Mouse (Mus musculus): Measurements from ENCODE around the gene Frmpd2. TPM values are rescaled to one million over a fixed set of nuclear protein-coding genes. Genes with fewer than 3 reads are reported as not detected.
"Not testable (repeated sequence)": the region's sequence is repeated elsewhere in the genome, so short reads cannot be mapped to it uniquely, and the experiment has no call there.

The Frmpd2 gene
- not detected in 2 replicates for polyA plus RNA-seq (2015; fragmentation: Nextera tagmentation; extraction: Ambion mirVana)

DNA sequence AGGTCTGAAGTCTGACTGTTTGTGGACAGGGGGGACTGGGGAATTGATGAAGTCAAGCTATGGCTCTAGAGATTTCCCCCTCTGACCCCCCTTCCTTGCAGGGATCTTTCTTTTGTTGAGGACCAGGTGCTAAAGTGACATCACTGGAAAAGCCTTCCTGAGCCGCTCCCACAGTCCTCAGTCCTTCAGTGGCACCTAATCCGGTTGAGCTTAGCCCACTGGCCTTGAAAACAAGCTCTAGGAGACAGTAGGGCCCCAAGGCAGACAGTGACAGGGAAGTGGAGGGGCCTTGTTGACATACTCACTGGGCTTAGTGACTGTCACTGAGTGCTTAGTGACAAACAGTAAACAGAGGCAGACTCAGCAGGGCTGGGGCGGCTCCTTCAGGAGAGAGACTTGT lies at the start of gene Frmpd2:
Frmpd2 (plus strand) TSS at position 366 of the 400 bp plus-strand sequence.
- Histone ChIP-seq H3K27ac (no peak within 1 kb of the TSS), H3K9ac (no peak within 1 kb of the TSS), H3K4me3 (no peak within 1 kb of the TSS), H3K4me2 (no peak within 1 kb of the TSS), H3K4me1 (no peaks in the 10 kb centered on the region), H3K36me3 (ENCODE audit: poor library complexity, severe bottlenecking) (no peaks in the 10 kb centered on the region), H3K9me3 (replicated peaks) (no peaks in the 10 kb centered on the region), H3K27me3 (no peaks in the 10 kb centered on the region)
- WGBS: 24% methylated on average over 3 of the region's 3 CpGs
- ATAC-seq: no peak

DNA sequence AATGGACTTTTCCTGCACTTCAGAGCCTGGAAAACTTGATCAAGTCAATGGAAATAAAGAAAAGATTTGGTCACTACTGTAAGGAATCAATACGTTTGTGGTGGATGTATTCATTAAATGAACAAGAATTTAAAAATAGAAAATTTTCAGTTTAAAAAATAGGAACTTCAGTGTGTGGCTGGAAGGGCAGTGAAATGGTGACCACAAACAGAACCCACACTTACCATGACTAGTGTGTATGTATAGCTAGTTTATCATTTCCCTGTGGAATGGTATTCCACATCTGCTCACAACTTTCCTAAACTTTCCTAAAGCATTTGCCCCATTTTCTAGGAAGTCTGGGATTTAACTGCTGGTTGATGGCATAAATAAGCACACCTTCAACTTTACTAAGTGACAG lies 48.5 kb upstream of the Frmpd2 start:
- H3K27me3 ChIP-seq: no peaks in the 10 kb centered on the region
- no peak overlapping the region for H3K4me3 ChIP-seq
- H3K4me2 ChIP-seq: no peak overlapping the region
- H3K27ac ChIP-seq: no peak overlapping the region
- no peak overlapping the region for H3K9ac ChIP-seq
- H3K9me3 ChIP-seq (replicated peaks): no peaks in the 10 kb centered on the region
- no peak for ATAC-seq
- WGBS: 94% methylated on average over 1 of the region's 1 CpGs
- H3K4me1 ChIP-seq: no peaks in the 10 kb centered on the region
- H3K36me3 ChIP-seq (ENCODE audit: poor library complexity, severe bottlenecking): no peaks in the 10 kb centered on the region

GRCm38 (mm10) chr14:33424124-33424523 lies 47.4 kb upstream of the Frmpd2 start:
- H3K9me3 ChIP-seq (replicated peaks): no peaks in the 10 kb centered on the region
- H3K27ac ChIP-seq: no peak overlapping the region
- no peaks in the 10 kb centered on the region for H3K36me3 ChIP-seq (ENCODE audit: poor library complexity, severe bottlenecking)
- no peaks in the 10 kb centered on the region for H3K27me3 ChIP-seq
- H3K9ac ChIP-seq: no peak overlapping the region
- H3K4me1 ChIP-seq: no peaks in the 10 kb centered on the region
- no peak overlapping the region for H3K4me2 ChIP-seq
- H3K4me3 ChIP-seq: no peak overlapping the region
- no peak for ATAC-seq

DNA sequence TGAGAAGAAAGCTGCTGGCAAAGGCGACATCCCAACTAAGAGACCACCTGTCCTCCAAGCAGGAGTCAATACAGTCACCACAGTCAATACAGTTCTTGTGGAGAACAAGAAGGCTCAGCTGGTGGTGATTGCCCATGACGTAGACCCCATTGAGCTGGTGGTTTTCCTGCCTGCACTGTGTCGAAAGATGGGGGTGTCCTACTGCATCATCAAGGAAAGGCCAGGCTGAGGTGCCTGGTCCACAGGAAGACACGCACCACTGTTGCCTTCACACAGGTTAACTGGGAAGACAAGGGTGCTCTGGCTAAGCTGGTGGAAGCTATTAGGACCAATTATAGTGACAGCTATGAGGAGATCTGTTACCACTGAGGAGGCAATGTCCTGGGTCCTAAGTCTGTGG lies 39.0 kb upstream of the Frmpd2 start:
- H3K36me3 ChIP-seq (ENCODE audit: poor library complexity, severe bottlenecking): peaks cover 12% of the 10 kb centered on the region
- H3K9ac ChIP-seq; H3K9me3 ChIP-seq (replicated peaks); H3K27me3 ChIP-seq; H3K4me2 ChIP-seq; H3K27ac ChIP-seq; H3K4me3 ChIP-seq; ATAC-seq; H3K4me1 ChIP-seq: not testable (repeated sequence)
- WGBS: 91% methylated on average over 4 of the region's 4 CpGs

DNA sequence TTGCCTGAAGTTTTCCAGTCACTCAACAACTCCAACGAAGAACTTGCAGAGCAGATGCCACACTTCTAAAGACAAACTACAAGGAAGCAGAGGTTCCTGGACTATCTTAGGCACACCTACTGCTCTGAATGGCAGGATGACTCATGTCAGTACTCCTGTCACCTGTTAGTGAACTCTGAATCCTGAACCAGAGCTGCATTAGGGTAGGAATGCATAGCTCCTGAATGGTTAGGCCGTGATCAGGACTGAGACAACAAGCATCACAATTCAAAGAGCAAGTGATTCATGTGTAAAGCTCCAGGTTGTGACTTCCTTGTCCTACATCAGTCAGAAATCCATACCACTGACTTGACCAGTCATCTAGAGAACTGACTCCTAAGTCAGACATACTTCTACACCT lies 27.7 kb upstream of the Frmpd2 start:
- no peak overlapping the region for H3K9ac ChIP-seq
- no peak overlapping the region for H3K4me3 ChIP-seq
- no peaks in the 10 kb centered on the region for H3K36me3 ChIP-seq (ENCODE audit: poor library complexity, severe bottlenecking)
- no peak for ATAC-seq
- no peak overlapping the region for H3K4me2 ChIP-seq
- 94% methylated on average over 2 of the region's 2 CpGs for WGBS
- no peaks in the 10 kb centered on the region for H3K9me3 ChIP-seq (replicated peaks)
- peaks cover 7% of the 10 kb centered on the region for H3K27me3 ChIP-seq
- H3K4me1 ChIP-seq: peaks cover 22% of the 10 kb centered on the region
- H3K27ac ChIP-seq: no peak overlapping the region

GRCm38 (mm10) chr14:33445962-33446361 lies 25.5 kb upstream of the Frmpd2 start:
- no peaks in the 10 kb centered on the region for H3K36me3 ChIP-seq (ENCODE audit: poor library complexity, severe bottlenecking)
- peaks cover 20% of the 10 kb centered on the region for H3K27me3 ChIP-seq
- no peaks in the 10 kb centered on the region for H3K9me3 ChIP-seq (replicated peaks)
- 40% methylated on average over 3 of the region's 3 CpGs for WGBS
- ATAC-seq: no peak
- H3K27ac ChIP-seq: no peak overlapping the region
- peak overlapping the region; percentile 63 for H3K4me2 ChIP-seq
- H3K4me3 ChIP-seq: peak overlapping the region; percentile 84
- peaks cover 22% of the 10 kb centered on the region for H3K4me1 ChIP-seq
- H3K9ac ChIP-seq: peak overlapping the region; percentile 93

GRCm38 (mm10) chr14:33446561-33447023 lies 24.9 kb upstream of the Frmpd2 start:
- Histone ChIP-seq H3K27ac (peak overlapping the region; percentile 90), H3K9ac (peak overlapping the region; percentile 93), H3K4me2 (peak overlapping the region; percentile 63), H3K4me3 (peak overlapping the region; percentile 84), H3K4me1 (peaks cover 21% of the 10 kb centered on the region), H3K27me3 (peaks cover 20% of the 10 kb centered on the region), H3K9me3 (replicated peaks) (no peaks in the 10 kb centered on the region), H3K36me3 (ENCODE audit: poor library complexity, severe bottlenecking) (no peaks in the 10 kb centered on the region)
- WGBS: under 1% methylated on average over 45 of the region's 72 CpGs
- peak; percentile 58 for ATAC-seq

- Histone ChIP-seq H3K9ac (peak within 1 kb of the TSS; percentile 93), H3K4me2 (peak within 1 kb of the TSS; percentile 63), H3K4me1 (peaks cover 18% of the 10 kb centered on the region), H3K4me3 (peak within 1 kb of the TSS; percentile 84), H3K27me3 (peaks cover 20% of the 10 kb centered on the region), H3K36me3 (ENCODE audit: poor library complexity, severe bottlenecking) (no peaks in the 10 kb centered on the region), H3K9me3 (replicated peaks) (no peaks in the 10 kb centered on the region), H3K27ac (peak within 1 kb of the TSS; percentile 90)
- WGBS: 0% methylated on average over 60 of the region's 70 CpGs
- peak; percentile 97 for ATAC-seq
Observed at GRCm38 (mm10) chr14:33447027-33447569, 24.4 kb upstream of the Frmpd2 start, which contains the start of gene Mapk8. Gene Mapk8 (minus strand): TSS chr14:33447158.

DNA sequence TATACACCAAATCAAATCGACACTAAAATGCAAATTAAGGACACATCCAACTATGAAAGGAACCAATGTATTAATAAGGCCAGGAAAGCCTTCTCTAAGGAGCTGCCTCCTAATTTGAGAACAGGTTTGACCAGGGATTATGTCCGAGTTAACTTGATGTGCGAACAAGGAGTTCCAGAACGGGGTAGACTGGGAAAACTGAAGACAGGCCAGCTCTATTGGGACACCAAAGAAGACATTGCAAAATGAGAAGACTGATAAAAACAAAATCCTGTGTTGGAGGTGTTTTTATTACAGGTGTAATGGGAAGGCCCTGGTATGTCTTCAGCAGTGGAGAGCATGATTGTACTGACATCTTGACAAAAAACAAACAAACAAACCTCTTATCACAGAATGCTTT lies 23.2 kb upstream of the Frmpd2 start:
- WGBS: 81% methylated on average over 4 of the region's 4 CpGs

DNA sequence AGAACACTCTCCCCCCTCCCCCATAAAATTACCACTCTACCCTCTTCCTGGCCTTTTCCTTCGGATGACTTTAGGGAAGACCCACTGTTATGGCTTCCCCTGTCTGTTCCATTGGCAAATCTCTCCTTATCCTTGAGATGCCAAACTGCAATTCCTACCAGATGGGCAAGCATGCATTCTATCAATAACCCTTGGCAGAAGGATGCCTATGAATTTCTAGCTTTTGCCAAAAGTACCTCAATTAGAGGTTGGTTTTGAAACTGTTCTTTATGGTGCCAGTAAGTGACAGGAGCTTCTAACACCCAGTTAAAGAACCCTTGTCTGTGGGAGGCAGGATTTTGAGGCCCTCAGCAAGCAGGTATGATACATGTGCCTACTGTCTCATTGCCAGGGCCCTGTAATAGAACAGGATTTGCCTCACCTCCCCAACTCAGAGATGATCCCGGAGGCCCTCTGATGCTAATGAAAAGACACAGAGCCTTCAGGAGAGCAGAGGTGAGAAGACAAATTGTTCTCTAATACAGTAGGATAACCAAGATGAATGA lies 22.1 kb upstream of the Frmpd2 start:
- peaks cover 11% of the 10 kb centered on the region for H3K4me1 ChIP-seq
- 74% methylated on average over 2 of the region's 2 CpGs for WGBS
- H3K36me3 ChIP-seq (ENCODE audit: poor library complexity, severe bottlenecking): no peaks in the 10 kb centered on the region
- no peak overlapping the region for H3K27ac ChIP-seq
- H3K4me3 ChIP-seq: no peak overlapping the region
- H3K27me3 ChIP-seq: peaks cover 20% of the 10 kb centered on the region
- H3K9me3 ChIP-seq (replicated peaks): no peaks in the 10 kb centered on the region
- ATAC-seq: no peak
- no peak overlapping the region for H3K9ac ChIP-seq
- H3K4me2 ChIP-seq: no peak overlapping the region

More for the DNA sequence above, 23.2 kb upstream of the Frmpd2 start:
- peaks cover 18% of the 10 kb centered on the region for H3K4me1 ChIP-seq
- no peaks in the 10 kb centered on the region for H3K36me3 ChIP-seq (ENCODE audit: poor library complexity, severe bottlenecking)
- H3K27me3 ChIP-seq: peaks cover 20% of the 10 kb centered on the region
- H3K9me3 ChIP-seq (replicated peaks): no peaks in the 10 kb centered on the region
- H3K9ac ChIP-seq: no peak overlapping the region
- ATAC-seq: no peak
- H3K4me3 ChIP-seq: no peak overlapping the region
- H3K27ac ChIP-seq: no peak overlapping the region
- H3K4me2 ChIP-seq: no peak overlapping the region

- Histone ChIP-seq H3K27me3 (peaks cover 20% of the 10 kb centered on the region), H3K4me3 (no peak overlapping the region), H3K4me1 (peaks cover 7% of the 10 kb centered on the region), H3K9ac (no peak overlapping the region), H3K36me3 (ENCODE audit: poor library complexity, severe bottlenecking) (no peaks in the 10 kb centered on the region), H3K9me3 (replicated peaks) (no peaks in the 10 kb centered on the region), H3K27ac (no peak overlapping the region), H3K4me2 (no peak overlapping the region)
- no peak for ATAC-seq
Observed at GRCm38 (mm10) chr14:33450331-33450730, 21.2 kb upstream of the Frmpd2 start.

DNA sequence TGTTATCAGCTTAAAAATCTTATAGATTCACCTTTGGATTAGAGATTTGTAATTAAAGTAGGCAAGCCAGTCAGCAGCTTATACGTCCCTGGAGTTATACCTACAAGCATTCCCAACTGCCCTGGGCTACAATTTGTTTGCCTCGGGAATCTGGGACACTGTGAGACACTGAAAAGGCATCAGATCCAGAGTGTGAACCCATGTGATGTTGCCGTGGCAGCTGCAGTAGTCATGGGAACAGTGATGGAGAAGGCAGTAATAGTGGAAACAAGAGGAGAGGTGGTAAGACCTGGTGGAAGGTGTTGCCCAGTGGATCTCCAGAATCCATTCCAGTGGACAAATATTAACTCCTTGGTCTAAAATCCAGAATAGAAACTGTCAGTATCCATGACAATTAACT lies 7.8 kb upstream of the Frmpd2 start:
- no peaks in the 10 kb centered on the region for H3K27me3 ChIP-seq

DNA sequence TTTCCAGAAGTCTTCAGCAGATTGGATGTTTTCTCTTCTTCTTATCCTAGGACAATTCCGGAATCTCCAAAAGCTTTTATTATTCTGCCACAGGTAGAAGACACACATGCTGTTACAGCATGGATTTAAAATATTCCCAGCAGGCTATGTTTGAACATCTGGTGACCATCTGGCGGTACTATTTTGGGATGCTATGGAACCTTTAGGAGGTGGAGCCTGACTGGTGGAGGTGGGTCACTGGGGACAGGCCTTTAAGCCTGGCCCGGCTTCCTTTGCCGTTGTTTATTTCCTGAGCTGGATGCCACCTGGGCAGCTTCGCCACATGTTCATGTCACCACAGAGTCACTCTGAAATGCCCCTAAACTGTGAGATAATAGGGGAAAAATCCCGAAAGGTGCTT lies 3.7 kb upstream of the Frmpd2 start:
- Histone ChIP-seq H3K9ac (no peak overlapping the region), H3K4me3 (no peak overlapping the region), H3K9me3 (replicated peaks) (no peaks in the 10 kb centered on the region), H3K4me2 (no peak overlapping the region), H3K4me1 (no peaks in the 10 kb centered on the region), H3K27ac (no peak overlapping the region), H3K27me3 (no peaks in the 10 kb centered on the region), H3K36me3 (ENCODE audit: poor library complexity, severe bottlenecking) (no peaks in the 10 kb centered on the region)
- no peak for ATAC-seq
- 88% methylated on average over 6 of the region's 6 CpGs for WGBS

More for the DNA sequence above, 7.8 kb upstream of the Frmpd2 start:
- WGBS: 60% methylated on average over 3 of the region's 3 CpGs
- no peaks in the 10 kb centered on the region for H3K9me3 ChIP-seq (replicated peaks)
- no peak for ATAC-seq
- no peak overlapping the region for H3K27ac ChIP-seq
- no peak overlapping the region for H3K4me3 ChIP-seq
- H3K9ac ChIP-seq: no peak overlapping the region
- no peaks in the 10 kb centered on the region for H3K4me1 ChIP-seq
- no peaks in the 10 kb centered on the region for H3K36me3 ChIP-seq (ENCODE audit: poor library complexity, severe bottlenecking)
- no peak overlapping the region for H3K4me2 ChIP-seq

Data from forebrain, embryonic 13.5 days (tissue).